Mouse (Mus musculus) forebrain, embryonic 12.5 days (tissue): Measurements from ENCODE around the gene Fahd2a. TPM values are rescaled to one million over a fixed set of nuclear protein-coding genes. Genes with fewer than 3 reads are reported as not detected.

Experiments
- ATAC-seq: fragments of 200-750 bp; cut with Nextera tagmentation; 2 replicates; pipeline ENCODE4 v1.8.0; 2017; ENCODE audit warnings: moderate TSS enrichment; ENCODE audit not compliant: low FRiP score
- H3K27ac ChIP-seq: fragments of 300-500 bp; sonication (generic); 2 replicates; pipeline ENCODE4 v1.5.1; 2016; ENCODE audit warnings: mild to moderate bottlenecking
- H3K27me3 ChIP-seq: fragments of 300-500 bp; sonication (generic); 2 replicates; pipeline ENCODE4 v1.6.1; 2016; ENCODE audit warnings: mild to moderate bottlenecking
- H3K36me3 ChIP-seq: fragments of 300-500 bp; sonication (generic); replicated peaks from 2 replicates; pipeline ENCODE4 v1.6.1; 2016; ENCODE audit warnings: mild to moderate bottlenecking
- H3K4me1 ChIP-seq: fragments of 300-500 bp; sonication (generic); 2 replicates; pipeline ENCODE4 v1.6.1; 2016
- H3K4me2 ChIP-seq: fragments of 300-500 bp; sonication (generic); 2 replicates; pipeline ENCODE4 v1.6.1; 2016; ENCODE audit warnings: mild to moderate bottlenecking, moderate library complexity
- H3K4me3 ChIP-seq: fragments of 300-500 bp; sonication (generic); replicated peaks from 2 replicates; pipeline ENCODE4 v1.5.1; 2016; ENCODE audit warnings: mild to moderate bottlenecking
- H3K9ac ChIP-seq: fragments of 300-500 bp; sonication (generic); 2 replicates; pipeline ENCODE4 v1.6.1; 2016; ENCODE audit warnings: mild to moderate bottlenecking
- H3K9me3 ChIP-seq: fragments of 300-500 bp; sonication (generic); 2 replicates; pipeline ENCODE4 v1.6.1; 2016
- WGBS: fragments of 180-500 bp; shearing (Covaris S2); methylation state at CpG from one replicate; pipeline ENCODE4 v1.1.7; 2016; 5-methylcytosine and 5-hydroxymethylcytosine counted together
- polyA plus RNA-seq: library from polyadenylated mRNA; unstranded; fragments of >200 nt; fragmentation: Nextera tagmentation; extraction: Ambion mirVana; gene quantifications from 2 replicates; pipeline ENCODE4 v1.2.1, GENCODE M21; 2016

Fahd2a gene
- polyA plus RNA-seq, 1 experiment from 2014 or later = 24.9 TPM

DNA sequence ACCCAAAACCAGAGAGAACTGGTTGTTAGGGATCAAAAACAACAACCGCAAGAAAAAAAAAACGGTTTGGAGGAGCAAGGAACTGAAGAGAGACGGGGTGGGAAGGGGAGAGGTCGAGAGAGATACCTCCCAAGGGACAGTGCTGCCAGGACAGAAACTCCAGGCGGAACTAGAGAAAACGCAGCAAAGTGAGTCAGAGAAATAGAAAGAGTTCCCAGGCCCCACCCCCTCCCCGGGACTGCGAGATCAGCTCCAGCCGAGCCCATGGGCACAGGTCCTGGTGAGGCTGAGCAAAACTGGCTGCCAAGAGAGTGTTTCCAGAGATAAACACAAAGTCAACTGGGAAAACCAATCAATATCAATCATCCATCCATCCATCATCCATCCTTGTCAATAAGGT is 17.0 kb upstream of the Fahd2a start:
- no peak for ATAC-seq
- H3K4me2 ChIP-seq = no peak overlapping the region
- H3K4me1 ChIP-seq = no peaks in the 10 kb centered on the region

DNA sequence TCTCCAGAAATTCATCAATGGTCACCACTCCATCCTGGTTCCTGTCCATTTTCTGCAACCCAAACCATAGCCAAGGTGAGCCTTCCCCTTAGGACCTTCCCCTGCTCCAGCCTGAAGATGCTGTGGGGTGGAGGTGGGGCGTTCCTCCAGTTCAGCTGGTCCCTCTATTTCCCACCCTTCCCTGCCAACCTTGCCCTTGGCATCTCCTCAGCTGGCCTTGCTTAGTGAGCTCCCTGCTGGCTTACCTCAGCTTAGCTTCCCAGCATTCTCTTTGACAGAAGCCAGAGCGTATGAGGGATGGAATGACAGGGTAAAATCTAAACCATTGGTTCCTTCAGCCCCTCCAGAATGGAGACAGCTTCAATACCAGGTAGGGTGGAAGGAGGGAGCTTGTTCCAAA is 15.0 kb upstream of the Fahd2a start:
- no peak overlapping the region for H3K4me3 ChIP-seq
- no peak overlapping the region for H3K4me2 ChIP-seq
- no peak overlapping the region for H3K9ac ChIP-seq
- no peak for ATAC-seq
- no peaks in the 10 kb centered on the region for H3K4me1 ChIP-seq
- no peaks in the 10 kb centered on the region for H3K9me3 ChIP-seq
- H3K27ac ChIP-seq = no peak overlapping the region
- peaks cover 12% of the 10 kb centered on the region; the same call in 1 of the 2 replicates for H3K27me3 ChIP-seq
- WGBS = 81% methylated on average over 2 of the region's 2 CpGs
- H3K36me3 ChIP-seq = no peaks in the 10 kb centered on the region

More for the DNA sequence above, 17.0 kb upstream of the Fahd2a start:
- Histone ChIP-seq H3K4me3 (no peak overlapping the region), H3K36me3 (no peaks in the 10 kb centered on the region), H3K9me3 (no peaks in the 10 kb centered on the region), H3K27ac (no peak overlapping the region), H3K27me3 (peaks cover 12% of the 10 kb centered on the region; the same call in 1 of the 2 replicates), H3K9ac (no peak overlapping the region)
- WGBS = 69% methylated on average over 9 of the region's 9 CpGs

DNA sequence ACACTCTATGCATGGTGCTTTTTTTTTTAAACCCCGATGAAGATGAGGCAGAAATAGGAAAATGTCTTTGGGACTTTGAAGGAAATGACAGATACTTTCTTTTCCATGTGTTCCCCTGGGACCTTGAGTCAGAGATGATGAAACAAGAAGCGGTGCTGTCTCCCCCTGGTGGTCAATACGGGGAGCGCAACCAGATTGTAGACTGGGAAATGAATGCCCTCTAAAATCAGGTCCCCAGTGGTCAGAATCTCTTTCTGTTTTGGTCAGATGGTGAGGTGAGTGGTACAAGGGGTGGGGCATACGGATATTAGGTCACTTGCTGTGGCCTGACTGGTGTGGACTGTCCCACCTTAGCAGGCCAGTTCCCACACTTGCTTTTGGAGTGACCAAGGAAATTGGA is 9.4 kb upstream of the Fahd2a start:
- Histone ChIP-seq H3K9me3 (no peaks in the 10 kb centered on the region), H3K9ac (no peak overlapping the region), H3K36me3 (no peaks in the 10 kb centered on the region), H3K4me2 (no peak overlapping the region), H3K4me3 (no peak overlapping the region), H3K27ac (no peak overlapping the region), H3K4me1 (no peaks in the 10 kb centered on the region), H3K27me3 (peaks cover 33% of the 10 kb centered on the region)
- ATAC-seq = no peak
- 2% methylated on average over 5 of the region's 5 CpGs for WGBS

DNA sequence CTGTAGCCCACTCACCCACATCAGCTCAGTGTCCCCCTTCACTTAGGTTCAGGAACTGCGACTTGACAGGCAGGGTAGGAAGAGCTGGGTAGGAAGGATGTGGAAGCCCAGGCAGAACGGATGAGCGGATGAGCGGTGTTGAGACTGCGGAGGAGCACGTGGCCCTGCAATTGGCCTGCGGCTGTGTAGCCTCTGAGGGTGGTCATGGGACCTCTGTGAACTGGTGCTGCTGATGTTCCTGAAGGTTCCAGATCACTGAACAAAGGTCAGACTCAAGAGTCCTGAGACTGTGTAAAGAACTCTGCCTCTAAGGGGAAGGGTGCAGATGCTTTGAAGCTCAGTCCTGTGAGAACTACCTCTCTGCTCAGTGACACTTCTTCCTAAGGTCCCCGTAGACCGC is 8.8 kb upstream of the Fahd2a start:
- Histone ChIP-seq H3K4me1 (no peaks in the 10 kb centered on the region), H3K27ac (no peak overlapping the region), H3K36me3 (no peaks in the 10 kb centered on the region), H3K9ac (no peak overlapping the region), H3K27me3 (peaks cover 36% of the 10 kb centered on the region), H3K4me3 (no peak overlapping the region), H3K4me2 (no peak overlapping the region), H3K9me3 (no peaks in the 10 kb centered on the region)
- WGBS = 80% methylated on average over 9 of the region's 9 CpGs
- no peak for ATAC-seq

DNA sequence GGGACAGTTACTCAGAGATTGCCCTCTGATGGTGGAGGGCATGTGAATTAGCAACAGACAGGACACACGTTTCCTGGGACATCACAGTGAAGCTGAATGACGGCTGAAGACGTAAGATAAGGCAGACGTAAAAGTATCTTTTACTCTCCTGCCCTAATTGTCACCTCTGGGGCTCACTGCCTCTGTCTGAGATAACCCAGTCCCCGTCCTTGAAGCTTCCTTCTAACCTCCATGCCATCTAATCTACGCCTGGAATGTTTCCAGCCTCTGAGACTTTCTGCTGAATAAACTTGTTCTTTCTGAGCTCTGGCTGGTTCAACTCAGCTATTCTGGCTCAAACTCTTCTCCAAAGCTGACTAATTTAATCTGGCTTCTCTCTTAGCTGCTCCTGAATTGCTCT is 7.4 kb upstream of the Fahd2a start:
- WGBS = 60% methylated on average over 6 of the region's 6 CpGs

DNA sequence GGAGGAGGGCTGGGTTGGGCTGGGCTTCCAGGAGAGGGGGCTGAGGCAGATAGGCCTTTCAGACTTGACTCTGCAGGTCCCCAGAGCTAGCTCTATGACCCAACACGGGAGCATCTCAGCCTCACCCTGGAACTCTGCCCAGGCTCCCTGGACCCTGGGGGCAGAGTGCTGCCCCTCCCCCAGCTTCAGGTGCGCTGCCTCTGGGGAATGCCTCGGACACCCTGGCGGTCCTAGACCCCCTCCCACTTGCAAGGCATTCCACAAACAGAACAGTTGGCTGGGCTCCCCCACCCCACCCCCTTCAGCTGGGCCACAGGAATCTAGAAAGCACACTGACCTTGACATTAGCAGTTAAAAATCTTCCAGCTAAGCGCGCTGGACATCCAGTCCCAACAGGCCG is 5.3 kb upstream of the Fahd2a start:
- no peak overlapping the region for H3K4me3 ChIP-seq
- ATAC-seq = no peak
- H3K9ac ChIP-seq = no peak overlapping the region
- H3K4me2 ChIP-seq = no peak overlapping the region
- H3K4me1 ChIP-seq = peaks cover 3% of the 10 kb centered on the region
- 48% methylated on average over 7 of the region's 7 CpGs for WGBS
- no peaks in the 10 kb centered on the region for H3K9me3 ChIP-seq
- H3K36me3 ChIP-seq = no peaks in the 10 kb centered on the region
- H3K27ac ChIP-seq = no peak overlapping the region
- H3K27me3 ChIP-seq = peaks cover 34% of the 10 kb centered on the region

More for the DNA sequence above, 7.4 kb upstream of the Fahd2a start:
- Histone ChIP-seq H3K27me3 (peaks cover 36% of the 10 kb centered on the region), H3K4me3 (no peak overlapping the region), H3K9ac (no peak overlapping the region), H3K4me1 (no peaks in the 10 kb centered on the region), H3K4me2 (no peak overlapping the region), H3K27ac (no peak overlapping the region), H3K36me3 (no peaks in the 10 kb centered on the region), H3K9me3 (no peaks in the 10 kb centered on the region)
- no peak for ATAC-seq

DNA sequence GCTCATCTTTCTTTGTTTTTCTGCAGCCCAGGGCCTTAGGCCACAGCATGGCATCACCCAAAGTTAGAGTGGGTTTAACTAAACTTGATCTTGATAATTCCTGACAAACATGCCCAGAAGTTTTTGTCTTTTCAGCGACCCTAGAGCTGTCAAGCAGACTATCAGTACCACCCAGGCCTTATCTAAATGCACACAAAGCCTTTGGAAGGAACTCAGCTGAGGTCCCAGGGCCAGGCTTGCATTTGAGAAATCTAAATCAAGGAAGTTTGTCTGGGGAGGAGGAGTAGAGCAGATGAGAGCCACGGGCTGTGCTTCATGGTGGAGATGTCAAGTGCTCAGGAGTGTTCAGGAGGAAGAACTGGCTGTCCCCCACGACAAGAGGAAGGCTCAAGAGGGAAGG is 2.5 kb upstream of the Fahd2a start:
- H3K27me3 ChIP-seq = peaks cover 24% of the 10 kb centered on the region
- no peak overlapping the region for H3K9ac ChIP-seq
- no peak overlapping the region for H3K27ac ChIP-seq
- no peak overlapping the region for H3K4me3 ChIP-seq
- 63% methylated on average over 3 of the region's 3 CpGs for WGBS
- no peak for ATAC-seq
- H3K9me3 ChIP-seq = no peaks in the 10 kb centered on the region
- H3K4me1 ChIP-seq = peaks cover 20% of the 10 kb centered on the region
- H3K4me2 ChIP-seq = no peak overlapping the region
- H3K36me3 ChIP-seq = no peaks in the 10 kb centered on the region

DNA sequence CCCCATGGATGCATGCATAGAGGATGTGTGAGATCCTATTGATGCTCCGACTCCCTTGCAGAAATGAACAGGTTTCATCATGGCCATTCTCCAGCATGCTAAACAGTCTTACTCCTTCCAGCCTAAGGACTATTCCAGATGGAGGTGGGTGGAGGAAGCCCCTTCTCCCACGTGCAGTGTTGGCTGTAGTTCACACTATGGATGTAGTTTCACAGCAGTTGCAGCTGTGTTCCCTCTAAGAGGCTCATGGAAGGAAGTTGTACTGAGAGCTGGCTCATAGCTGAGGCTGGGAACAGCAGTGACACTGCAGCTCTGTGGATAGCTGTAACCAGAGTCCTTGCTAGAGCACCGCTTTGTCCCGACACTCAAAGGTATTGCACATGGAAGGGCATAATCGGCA is 6.7 kb downstream of the Fahd2a start:
- no peak overlapping the region for H3K4me2 ChIP-seq
- no peak overlapping the region for H3K4me3 ChIP-seq
- no peaks in the 10 kb centered on the region for H3K9me3 ChIP-seq
- no peaks in the 10 kb centered on the region for H3K27me3 ChIP-seq
- H3K27ac ChIP-seq = no peak overlapping the region
- 0 out of 2 replicates have a peak, but pooled peaks cover 2% of the 10 kb centered on the region for H3K4me1 ChIP-seq
- peaks cover 41% of the 10 kb centered on the region for H3K36me3 ChIP-seq
- no peak overlapping the region for H3K9ac ChIP-seq
- WGBS = 92% methylated on average over 5 of the region's 5 CpGs
- ATAC-seq = no peak

DNA sequence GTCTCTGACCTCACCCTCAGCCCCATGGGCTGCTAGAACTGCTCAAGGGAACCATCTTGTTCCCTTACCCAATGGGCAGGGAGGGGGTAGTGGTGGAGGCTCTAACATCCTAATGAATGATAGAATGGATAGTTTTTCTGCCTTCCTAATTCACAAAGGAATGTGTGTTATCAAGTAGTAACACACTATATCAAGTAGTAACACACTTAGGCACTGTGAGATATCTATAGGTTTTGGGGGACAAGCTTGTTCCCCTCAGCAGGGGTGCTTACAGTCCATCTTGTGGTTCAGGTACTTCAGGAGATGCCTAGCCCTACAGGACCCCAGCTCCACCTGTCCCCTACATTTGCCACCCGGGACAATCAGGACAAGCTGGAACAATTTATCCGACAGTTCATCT is 8.8 kb downstream of the Fahd2a start:
- 89% methylated on average over 2 of the region's 2 CpGs for WGBS
- H3K36me3 ChIP-seq = peaks cover 41% of the 10 kb centered on the region

DNA sequence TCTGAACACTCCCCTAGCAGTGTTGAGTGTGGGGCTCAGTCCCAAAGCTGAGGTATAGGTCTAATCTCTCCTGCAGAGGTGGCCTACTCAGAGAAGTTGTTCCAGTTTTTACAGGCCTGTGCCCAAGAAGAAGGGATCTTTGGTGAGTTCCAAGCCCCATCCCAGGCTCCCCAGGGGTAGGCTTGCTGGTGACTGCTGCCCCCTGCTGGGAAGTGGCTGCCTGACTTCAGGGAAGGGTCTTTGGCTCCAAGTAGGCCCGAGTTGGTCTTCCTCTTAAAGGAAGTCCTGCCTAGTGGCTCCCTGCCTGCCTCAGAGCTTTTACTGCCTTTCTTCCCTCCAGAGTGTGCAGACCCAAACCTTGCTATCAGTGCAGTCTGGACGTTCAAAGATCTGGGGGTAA is 9.2 kb downstream of the Fahd2a start:
- 52% methylated on average over 2 of the region's 2 CpGs for WGBS
- Histone ChIP-seq H3K27me3 (no peaks in the 10 kb centered on the region), H3K36me3 (peaks cover 41% of the 10 kb centered on the region), H3K4me2 (no peak overlapping the region), H3K4me1 (no peaks in the 10 kb centered on the region), H3K27ac (no peak overlapping the region), H3K9ac (no peak overlapping the region), H3K9me3 (no peaks in the 10 kb centered on the region), H3K4me3 (no peak overlapping the region)
- ATAC-seq = no peak

More for the DNA sequence above, 8.8 kb downstream of the Fahd2a start:
- Histone ChIP-seq H3K4me3 (no peak overlapping the region), H3K9ac (no peak overlapping the region), H3K27me3 (no peaks in the 10 kb centered on the region), H3K9me3 (no peaks in the 10 kb centered on the region), H3K4me1 (no peaks in the 10 kb centered on the region), H3K27ac (no peak overlapping the region), H3K4me2 (no peak overlapping the region)
- no peak for ATAC-seq

DNA sequence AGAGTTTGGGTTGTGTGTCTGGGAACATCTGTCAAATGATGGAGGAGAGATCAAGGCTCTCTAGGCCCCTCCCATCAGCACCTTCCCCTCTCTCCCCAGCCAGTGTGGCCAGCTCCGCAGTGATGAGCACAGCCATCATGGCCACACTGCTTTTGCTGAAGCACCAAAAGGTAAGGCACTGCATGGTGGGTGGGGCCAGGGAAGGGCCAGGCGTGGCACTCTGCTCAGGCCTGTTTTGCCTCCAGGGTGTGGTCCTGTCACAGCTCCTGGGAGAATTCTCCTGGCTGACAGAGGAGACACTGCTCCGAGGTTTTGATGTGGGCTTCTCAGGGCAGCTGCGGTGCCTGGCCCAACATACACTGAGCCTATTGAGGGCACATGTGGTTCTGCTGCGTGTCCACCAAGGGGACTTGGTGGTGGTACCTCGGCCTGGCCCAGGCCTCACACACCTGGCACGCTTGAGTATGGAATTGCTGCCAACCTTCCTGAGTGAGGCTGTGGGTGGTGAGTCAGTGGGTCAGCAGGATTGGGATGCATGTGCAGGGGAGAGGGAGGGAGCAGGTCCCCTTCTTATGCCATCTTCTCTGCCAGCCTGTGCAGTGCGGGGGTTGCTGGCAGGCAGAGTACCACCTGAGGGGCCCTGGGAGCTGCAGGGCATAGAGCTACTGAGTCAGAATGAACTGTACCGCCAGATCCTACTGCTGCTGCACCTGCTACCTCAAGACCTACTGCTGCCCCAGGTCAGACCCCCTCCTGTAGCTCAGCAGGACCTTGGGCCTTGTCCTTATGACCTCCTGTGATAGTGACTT is 10.7 kb downstream of the Fahd2a start:
- ATAC-seq = no peak
- peaks cover 37% of the 10 kb centered on the region for H3K36me3 ChIP-seq
- WGBS = 87% methylated on average over 9 of the region's 9 CpGs

DNA sequence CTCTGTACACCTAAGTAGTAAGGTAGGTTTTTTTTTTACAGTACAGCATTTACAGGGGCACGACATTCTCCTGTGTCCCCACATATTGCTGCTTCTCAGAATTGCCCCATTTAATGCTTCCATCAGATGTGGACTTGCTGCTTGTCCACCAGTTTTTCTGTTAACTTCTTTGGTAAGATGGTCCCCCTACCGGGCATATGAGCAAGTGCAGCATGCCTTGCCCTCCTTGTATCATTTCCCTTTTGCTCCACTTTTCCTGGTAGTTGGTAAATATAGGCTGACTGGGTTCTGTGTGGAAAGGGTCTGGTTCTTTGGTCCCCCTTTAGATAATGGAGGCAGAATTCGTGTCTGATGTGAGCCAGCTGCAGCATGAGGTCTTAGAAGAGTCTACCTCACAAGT is 14.1 kb downstream of the Fahd2a start:
- ATAC-seq = no peak
- H3K4me1 ChIP-seq = no peaks in the 10 kb centered on the region
- H3K4me3 ChIP-seq = no peak overlapping the region
- H3K9me3 ChIP-seq = no peaks in the 10 kb centered on the region
- H3K36me3 ChIP-seq = peaks cover 16% of the 10 kb centered on the region; the same call in 1 of the 2 replicates
- no peak overlapping the region for H3K4me2 ChIP-seq
- H3K9ac ChIP-seq = no peak overlapping the region
- no peaks in the 10 kb centered on the region for H3K27me3 ChIP-seq
- H3K27ac ChIP-seq = no peak overlapping the region
- 28% methylated on average over 3 of the region's 3 CpGs for WGBS

More for the DNA sequence above, 10.7 kb downstream of the Fahd2a start:
- no peak overlapping the region for H3K4me2 ChIP-seq
- no peak overlapping the region for H3K4me3 ChIP-seq
- H3K9ac ChIP-seq = no peak overlapping the region
- no peaks in the 10 kb centered on the region for H3K9me3 ChIP-seq
- H3K27me3 ChIP-seq = no peaks in the 10 kb centered on the region
- H3K27ac ChIP-seq = no peak overlapping the region
- H3K4me1 ChIP-seq = no peaks in the 10 kb centered on the region

DNA sequence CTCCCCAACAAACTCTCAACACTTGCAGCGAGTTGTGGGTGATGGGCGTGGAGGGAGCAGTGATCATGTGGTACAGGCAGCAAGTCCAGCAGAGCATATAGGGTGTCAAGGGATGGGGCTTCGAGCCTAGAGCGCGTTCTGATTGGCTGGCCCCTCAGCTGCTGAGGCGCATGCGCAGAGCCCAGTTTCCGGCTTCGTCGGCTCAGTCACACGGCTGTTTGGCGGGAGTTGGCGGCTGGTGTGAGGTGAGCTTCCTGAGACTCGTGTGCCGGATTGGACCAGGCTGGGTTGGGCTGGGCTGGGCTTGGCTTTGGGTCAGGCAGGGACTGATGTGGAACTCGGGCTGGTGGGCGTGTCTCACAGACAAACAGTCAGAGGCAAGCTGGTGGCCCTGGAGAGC is 19.4 kb downstream of the Fahd2a start, which contains the start of gene Gpat2:
Gpat2 (plus strand) TSS at position 223 of the 400 bp plus-strand sequence.
- H3K4me2 ChIP-seq = no peak within 1 kb of the TSS
- H3K9ac ChIP-seq = no peak within 1 kb of the TSS
- ATAC-seq = no peak
- H3K9me3 ChIP-seq = no peaks in the 10 kb centered on the region
- H3K4me1 ChIP-seq = no peaks in the 10 kb centered on the region
- H3K4me3 ChIP-seq = no peak within 1 kb of the TSS
- WGBS = 88% methylated on average over 17 of the region's 17 CpGs
- no peaks in the 10 kb centered on the region for H3K36me3 ChIP-seq
- H3K27ac ChIP-seq = no peak within 1 kb of the TSS
- no peaks in the 10 kb centered on the region for H3K27me3 ChIP-seq
